Mouse (Mus musculus) heart, postnatal 0 days (tissue): ENCODE measurements at regions not wholly inside any gene's neighbourhood (a gene's known extent, or its start where the extent isn't known, plus 50 kb on each side); places are given as distances from the start of the nearest gene placed in this dataset.

Experiments
- ATAC-seq: fragments of 200-750 bp; cut with Nextera tagmentation; 2 replicates; pipeline ENCODE4 v1.8.0; 2017; ENCODE audit warnings: low read depth, moderate number of reproducible peaks, moderate library complexity; ENCODE audit not compliant: insufficient read depth
- DNase-seq: peaks from one replicate; pipeline ENCODE4 v3.0.0-alpha.2; 2016; ENCODE audit warnings: low spot score
- H3K27ac ChIP-seq: fragments of 300-500 bp; sonication (generic); 2 replicates; pipeline ENCODE4 v1.5.1; 2014; ENCODE audit warnings: low read depth, mild to moderate bottlenecking
- H3K27me3 ChIP-seq: fragments of 300-500 bp; sonication (generic); 2 replicates; pipeline ENCODE4 v1.6.1; 2014; ENCODE audit warnings: low read length, mixed read lengths; ENCODE audit not compliant: control insufficient read depth, insufficient read depth
- H3K36me3 ChIP-seq: fragments of 300-500 bp; sonication (generic); replicated peaks from 2 replicates; pipeline ENCODE4 v1.6.1; 2014; ENCODE audit warnings: low read length, mixed read lengths; ENCODE audit not compliant: control insufficient read depth, insufficient read depth
- H3K4me1 ChIP-seq: fragments of 300-500 bp; sonication (generic); 2 replicates; pipeline ENCODE4 v1.6.1; 2014; ENCODE audit warnings: antibody characterized with exemption; ENCODE audit not compliant: control insufficient read depth, insufficient read depth
- H3K4me2 ChIP-seq: fragments of 300-500 bp; sonication (generic); 2 replicates; pipeline ENCODE4 v1.6.1; 2014; ENCODE audit warnings: low read depth, mild to moderate bottlenecking, low read length, moderate library complexity
- H3K4me3 ChIP-seq: fragments of 300-500 bp; sonication (generic); 2 replicates; pipeline ENCODE4 v1.5.1; 2014; ENCODE audit warnings: low read depth, low read length
- H3K9ac ChIP-seq: fragments of 300-500 bp; sonication (generic); replicated peaks from 2 replicates; pipeline ENCODE4 v1.6.1; 2014; ENCODE audit warnings: low read depth, low read length, mixed read lengths
- H3K9me3 ChIP-seq: fragments of 300-500 bp; sonication (generic); replicated peaks from 2 replicates; pipeline ENCODE4 v1.6.1; 2016; ENCODE audit warnings: low read length; ENCODE audit not compliant: control insufficient read depth
- CTCF ChIP-seq: IDR thresholded peaks from 2 replicates; pipeline ENCODE4 v1.5.1; 2016; ENCODE audit warnings: antibody characterized with exemption, control low read depth, low read depth
- EP300 ChIP-seq: IDR thresholded peaks from 2 replicates; pipeline ENCODE4 v1.6.1; 2016; ENCODE audit warnings: antibody characterized with exemption, low read depth
- WGBS: fragments of 180-500 bp; shearing (Covaris S2); extraction: QIAGEN DNeasy Blood & Tissue Kit; methylation state at CpG from one replicate; pipeline ENCODE4 v1.1.7; 2014; 5-methylcytosine and 5-hydroxymethylcytosine counted together

GRCm38 (mm10) chr8:8131961-8132376 is 529.1 kb downstream of the Efnb2 start:
- H3K4me3 ChIP-seq: no peak overlapping the region
- TF ChIP-seq CTCF (no peak), EP300 (no peak)
- H3K9ac ChIP-seq: no peak overlapping the region
- H3K27ac ChIP-seq: no peak overlapping the region
- DNase-seq (no peak), ATAC-seq (no peak)
- H3K4me1 ChIP-seq: no peaks in the 10 kb centered on the region
- no peaks in the 10 kb centered on the region for H3K9me3 ChIP-seq
- WGBS: 48% methylated on average over 3 of the region's 3 CpGs
- no peaks in the 10 kb centered on the region for H3K36me3 ChIP-seq
- H3K27me3 ChIP-seq: no peaks in the 10 kb centered on the region
- H3K4me2 ChIP-seq: no peak overlapping the region

GRCm38 (mm10) chr8:8130806-8131205 is 530.2 kb downstream of the Efnb2 start:
- H3K27me3 ChIP-seq: no peaks in the 10 kb centered on the region
- H3K27ac ChIP-seq: no peak overlapping the region
- H3K9ac ChIP-seq: no peak overlapping the region
- no peaks in the 10 kb centered on the region for H3K36me3 ChIP-seq
- H3K4me3 ChIP-seq: no peak overlapping the region
- H3K9me3 ChIP-seq: no peaks in the 10 kb centered on the region
- DNase-seq (no peak), ATAC-seq (no peak)
- no peaks in the 10 kb centered on the region for H3K4me1 ChIP-seq
- no peak overlapping the region for H3K4me2 ChIP-seq
- TF ChIP-seq CTCF (no peak), EP300 (no peak)
- WGBS: 57% methylated on average over 2 of the region's 2 CpGs

- no peaks in the 10 kb centered on the region for H3K27me3 ChIP-seq
- H3K27ac ChIP-seq: no peak overlapping the region
- TF ChIP-seq EP300 (no peak), CTCF (no peak)
- ATAC-seq (no peak), DNase-seq (peak; percentile 36)
- no peak overlapping the region for H3K9ac ChIP-seq
- H3K36me3 ChIP-seq: no peaks in the 10 kb centered on the region
- no peaks in the 10 kb centered on the region for H3K9me3 ChIP-seq
- H3K4me2 ChIP-seq: no peak overlapping the region
- no peaks in the 10 kb centered on the region for H3K4me1 ChIP-seq
- H3K4me3 ChIP-seq: no peak overlapping the region
- WGBS: 54% methylated on average over 6 of the region's 6 CpGs
Observed at GRCm38 (mm10) chr8:8115595-8116429, 545.2 kb downstream of the Efnb2 start.

- ATAC-seq: no peak
- WGBS: 68% methylated on average over 3 of the region's 3 CpGs
- Histone ChIP-seq H3K27me3 (no peaks in the 10 kb centered on the region), H3K9ac (no peak overlapping the region), H3K4me2 (no peak overlapping the region), H3K9me3 (no peaks in the 10 kb centered on the region), H3K27ac (no peak overlapping the region), H3K4me1 (no peaks in the 10 kb centered on the region), H3K36me3 (no peaks in the 10 kb centered on the region), H3K4me3 (no peak overlapping the region)
- DNase-seq: no peak
- TF ChIP-seq EP300 (no peak), CTCF (no peak)
Observed at GRCm38 (mm10) chr8:8114604-8115003, 546.4 kb downstream of the Efnb2 start.

- H3K27ac ChIP-seq: no peak overlapping the region
- no peak overlapping the region for H3K4me3 ChIP-seq
- no peak for ATAC-seq
Observed at GRCm38 (mm10) chr8:8109785-8110350, 551.2 kb downstream of the Efnb2 start.

More at GRCm38 (mm10) chr8:8109785-8110350, 551.2 kb downstream of the Efnb2 start:
- DNase-seq: peak; percentile 25
- 41% methylated on average over 2 of the region's 2 CpGs for WGBS
- Histone ChIP-seq H3K36me3 (no peaks in the 10 kb centered on the region), H3K4me2 (no peak overlapping the region), H3K4me1 (no peaks in the 10 kb centered on the region), H3K9ac (no peak overlapping the region), H3K27me3 (no peaks in the 10 kb centered on the region), H3K9me3 (no peaks in the 10 kb centered on the region)
- no peak for TF ChIP-seq CTCF
- no peak for TF ChIP-seq EP300
